Mouse (Mus musculus) thymus, postnatal 10 days (tissue): ENCODE data around the gene Steap1.

Experiments used
- DNase-seq, 2 experiments: peaks; one replicate each; pipeline ENCODE4 v3.0.0; 2021; ENCODE audit warnings: low spot score in 2 of 2

Steap1 gene

GRCm38 (mm10) chr5:5748866-5749682, at the start of gene Steap1:
Steap1 (minus strand) TSS chr5:5749326.
- DNase-seq, result peak; percentile 5 to 63

GRCm38 (mm10) chr5:5787106-5787505, 38.0 kb upstream of the Steap1 start:
- no peak for DNase-seq

DNA sequence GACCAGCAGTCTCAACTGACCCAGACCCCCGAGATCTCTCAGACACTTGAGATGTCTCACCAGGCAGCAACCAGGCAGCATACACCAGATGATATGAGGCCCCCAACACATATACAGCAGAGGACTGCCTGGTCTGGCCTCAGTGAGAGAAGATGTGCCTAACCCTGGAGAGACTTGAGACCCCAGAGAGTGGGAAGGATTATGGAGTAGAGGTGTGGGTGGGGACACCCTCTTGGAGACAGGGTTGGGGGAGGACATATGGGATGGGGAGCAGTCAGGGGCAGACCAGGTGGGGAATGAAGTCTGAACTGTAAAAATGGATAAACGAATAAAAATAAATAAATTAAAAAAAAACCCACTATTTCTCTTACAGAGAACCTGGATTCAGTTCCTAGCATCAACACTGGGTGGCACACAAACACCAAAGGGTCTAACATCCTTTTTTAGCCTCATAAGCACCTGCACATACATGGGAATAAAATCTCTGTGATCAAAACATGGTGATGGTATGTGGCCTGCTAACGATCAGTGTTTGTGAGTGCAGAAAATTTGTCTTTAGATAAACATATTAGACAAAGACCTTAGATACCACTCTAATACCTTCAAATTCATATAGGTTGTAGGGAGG, 7.4 kb upstream of the Steap1 start:
- no peak for DNase-seq

GRCm38 (mm10) chr5:5755039-5755438, 5.9 kb upstream of the Steap1 start:
- DNase-seq, result peak in 1 of 2 experiments; percentile 33

GRCm38 (mm10) chr5:5749772-5750222, 671 bp upstream of the Steap1 start:
- no peak for DNase-seq

DNA sequence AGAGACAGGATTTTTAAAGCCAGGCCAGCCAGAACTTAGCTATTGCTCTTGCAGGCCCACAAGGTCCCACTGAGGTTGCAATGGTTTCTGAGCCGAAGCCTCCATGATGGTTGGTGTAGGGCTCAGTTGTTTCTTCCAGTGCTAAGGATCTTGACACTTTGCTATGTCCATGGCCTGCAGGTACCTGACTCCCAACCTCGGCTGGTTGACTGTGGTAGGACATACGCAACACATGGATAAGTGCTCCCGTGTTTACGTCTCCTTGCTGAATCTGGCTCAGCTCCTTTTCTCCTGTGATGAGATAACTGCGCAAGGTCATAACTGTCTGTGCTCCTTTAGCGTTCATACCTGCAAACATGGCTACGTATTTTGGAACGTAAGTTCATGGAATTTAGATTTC, 14.7 kb downstream of the Steap1 start:
- DNase-seq, result no peak

GRCm38 (mm10) chr5:5732858-5733257, 16.3 kb downstream of the Steap1 start:
- DNase-seq, result no peak

- no peak for DNase-seq
Measured at GRCm38 (mm10) chr5:5732208-5732607, 16.9 kb downstream of the Steap1 start.

GRCm38 (mm10) chr5:5729904-5730303, 19.2 kb downstream of the Steap1 start:
- no peak for DNase-seq

- DNase-seq, result no peak
Measured at GRCm38 (mm10) chr5:5722217-5722616, 26.9 kb downstream of the Steap1 start.

DNA sequence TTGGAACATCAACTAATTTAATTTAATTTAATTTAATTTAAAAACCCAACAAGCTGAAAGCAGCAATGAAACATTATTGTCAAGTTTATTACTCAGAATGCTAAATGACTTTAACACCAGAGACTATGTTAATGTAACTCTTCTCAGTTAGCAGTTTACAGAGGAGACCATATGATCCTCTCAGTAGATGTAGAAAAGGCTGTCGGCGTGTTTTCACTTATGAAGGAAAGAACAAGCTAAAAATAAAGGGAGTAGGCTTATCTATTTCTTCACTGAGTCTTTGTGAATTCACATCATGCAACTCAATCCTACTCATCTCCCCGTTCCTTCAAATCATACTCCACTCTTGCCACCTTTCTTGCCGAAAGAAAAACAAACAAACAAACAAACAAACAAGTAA, 38.1 kb downstream of the Steap1 start:
- no peak for DNase-seq

DNA sequence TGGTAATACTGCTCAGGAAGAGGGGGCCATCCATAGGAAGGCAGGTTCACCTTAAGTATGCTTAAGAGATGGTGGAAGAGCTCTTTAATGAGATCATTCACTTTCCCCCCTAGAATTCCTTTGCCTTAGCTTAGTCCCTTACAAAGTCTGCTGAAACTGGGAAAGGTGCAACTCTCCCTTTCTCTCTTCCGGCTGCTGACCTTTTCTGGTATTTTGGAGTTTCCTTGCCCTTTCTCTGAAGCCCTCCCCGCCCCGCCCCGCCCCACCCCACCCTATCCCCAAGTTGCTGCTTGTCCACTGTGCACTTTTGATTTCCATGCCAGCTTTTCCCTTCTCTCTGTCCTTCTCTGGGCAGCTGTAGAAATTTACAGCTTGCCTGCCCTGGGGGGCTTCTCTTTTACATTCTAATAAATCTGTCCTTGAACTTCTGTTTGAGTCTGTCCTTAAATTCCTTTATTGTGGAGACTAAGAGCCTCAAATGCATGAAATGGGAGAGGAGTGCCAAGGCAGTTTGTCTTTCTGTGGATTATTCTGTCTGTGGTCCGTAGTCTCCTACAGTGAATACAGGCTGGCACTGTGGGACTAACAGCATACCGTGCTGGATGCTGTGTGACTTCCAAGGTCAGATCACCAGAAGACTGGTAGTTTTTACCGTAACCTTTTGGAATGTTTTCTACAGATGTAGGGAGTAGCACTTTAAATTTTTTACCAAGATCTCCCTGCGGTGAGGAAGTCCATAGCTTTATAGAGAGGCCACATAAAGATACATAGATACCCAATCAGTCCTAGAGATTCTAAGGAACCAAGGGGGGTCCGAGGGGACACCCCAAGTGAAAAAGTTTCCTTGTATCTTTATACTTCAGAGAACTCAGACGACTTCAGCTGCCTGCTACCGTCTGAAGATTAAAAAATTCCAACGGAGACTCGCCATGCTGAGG, 41.5 kb downstream of the Steap1 start:
- DNase-seq, result no peak

DNA sequence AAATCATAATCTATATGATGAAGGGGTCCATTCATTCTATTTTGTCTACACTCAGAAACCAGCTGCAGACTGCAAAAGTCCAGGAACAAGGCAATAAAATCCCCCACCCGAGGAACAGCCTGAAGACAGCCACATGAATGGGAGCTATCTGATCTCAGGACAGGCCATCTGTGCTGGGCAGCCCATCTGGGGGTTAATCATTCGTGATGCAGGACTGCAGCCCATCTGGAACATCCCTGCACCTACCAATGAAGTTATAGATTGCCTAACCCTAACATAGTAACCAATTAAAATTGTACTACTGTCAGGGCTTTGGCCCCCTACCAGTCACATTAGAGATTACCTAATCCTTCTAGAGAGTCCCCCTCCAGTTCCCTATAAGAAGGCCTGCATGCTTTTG, 44.1 kb downstream of the Steap1 start:
- no peak for DNase-seq

DNA sequence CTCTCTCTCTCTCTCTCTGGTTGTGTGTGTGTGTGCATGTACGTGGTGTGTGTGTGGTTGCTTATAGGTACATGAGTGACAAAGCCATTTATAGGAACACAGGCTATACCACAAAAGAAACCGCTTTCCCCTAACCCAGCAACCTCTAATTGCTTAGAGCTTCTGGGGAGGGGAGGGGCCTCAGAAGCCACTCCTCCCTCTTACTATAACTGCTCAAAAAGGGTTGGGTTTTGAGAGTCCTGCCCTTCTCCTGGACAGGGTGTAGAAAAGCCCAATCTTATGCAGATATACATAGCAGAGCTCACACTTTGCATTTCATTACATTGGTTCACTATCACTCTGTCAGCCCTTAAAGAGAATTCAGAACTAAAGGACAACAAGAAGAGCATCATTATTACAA, 48.7 kb downstream of the Steap1 start:
- no peak for DNase-seq

- no peak for DNase-seq
Measured at GRCm38 (mm10) chr5:5698830-5699229, 50.3 kb downstream of the Steap1 start.

DNA sequence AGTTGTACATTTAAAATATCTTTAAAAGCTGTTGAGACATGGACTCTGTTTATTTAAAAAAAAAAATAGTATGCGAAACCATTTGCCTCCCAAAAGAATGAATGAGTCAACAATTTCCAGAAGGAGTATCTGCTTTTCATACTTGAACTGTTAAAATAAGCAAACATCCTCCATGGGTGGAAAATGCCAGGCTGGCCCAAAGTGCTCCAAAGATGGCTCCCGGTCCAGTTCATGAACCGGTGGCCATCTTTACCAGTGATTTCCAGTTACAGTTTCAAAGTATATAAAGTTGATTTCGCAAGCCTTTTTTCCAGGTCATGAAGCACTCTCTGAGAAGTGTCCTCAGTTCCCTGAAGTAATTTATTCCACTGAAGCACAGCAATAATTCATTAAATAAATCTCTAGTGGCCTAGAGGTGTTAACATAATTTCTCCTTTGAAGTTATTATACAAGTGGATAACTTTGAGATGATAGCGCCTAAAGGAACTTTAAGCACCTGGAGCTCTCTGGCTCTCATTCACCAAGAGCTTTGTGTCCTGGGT, 53.7 kb downstream of the Steap1 start:
- no peak for DNase-seq

- no peak for DNase-seq
Measured at GRCm38 (mm10) chr5:5693956-5694653, 55.0 kb downstream of the Steap1 start, which contains the start of gene Steap2. Steap2 (minus strand) TSS chr5:5694578.

DNA sequence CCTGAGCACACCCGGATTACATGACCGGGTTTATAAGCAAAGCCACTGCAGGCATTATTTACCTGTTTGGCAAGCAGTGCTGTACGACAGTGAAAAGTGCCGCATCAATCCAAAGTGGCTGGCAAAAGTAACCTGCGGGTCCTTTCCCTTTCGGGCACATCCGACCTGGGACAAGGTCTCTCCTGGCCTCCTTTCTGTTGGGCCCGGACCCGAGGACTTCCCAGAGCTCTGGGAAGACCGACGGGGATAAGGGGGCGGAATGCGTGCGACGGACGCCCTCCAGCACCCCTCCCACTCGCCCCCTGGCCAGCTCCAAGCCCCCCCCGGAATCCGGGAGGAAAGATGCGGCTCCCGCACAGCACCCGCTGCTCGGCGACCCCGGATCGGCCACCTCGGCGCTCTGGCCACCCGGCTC, 55.6 kb downstream of the Steap1 start:
- no peak for DNase-seq

DNA sequence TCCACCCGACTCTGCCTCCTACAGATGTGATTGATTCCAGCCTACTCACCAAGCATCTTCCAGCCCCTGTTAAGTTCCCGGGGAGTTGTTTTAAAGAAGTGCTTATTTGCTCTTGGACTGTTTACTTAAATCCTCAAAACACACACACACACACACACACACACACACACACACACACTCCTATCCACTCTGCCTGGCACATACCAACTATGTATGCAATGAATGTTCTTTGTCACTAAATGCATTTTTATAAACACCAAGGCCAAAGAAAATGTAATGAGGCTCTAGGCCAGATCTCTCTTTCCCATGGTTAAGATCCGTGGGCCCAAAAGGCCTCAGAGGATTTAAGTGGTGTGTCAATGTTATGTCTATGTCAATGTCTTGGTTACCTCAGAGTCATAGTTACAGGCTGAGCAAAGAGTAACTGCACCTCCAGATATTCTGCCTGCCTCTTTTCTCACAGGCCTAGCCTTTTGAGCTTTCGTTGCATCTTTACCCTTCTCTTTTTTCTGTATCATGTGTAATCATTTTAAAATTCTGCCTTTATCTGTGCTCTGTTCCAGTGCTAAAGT, 56.9 kb downstream of the Steap1 start:
- DNase-seq, result no peak

DNA sequence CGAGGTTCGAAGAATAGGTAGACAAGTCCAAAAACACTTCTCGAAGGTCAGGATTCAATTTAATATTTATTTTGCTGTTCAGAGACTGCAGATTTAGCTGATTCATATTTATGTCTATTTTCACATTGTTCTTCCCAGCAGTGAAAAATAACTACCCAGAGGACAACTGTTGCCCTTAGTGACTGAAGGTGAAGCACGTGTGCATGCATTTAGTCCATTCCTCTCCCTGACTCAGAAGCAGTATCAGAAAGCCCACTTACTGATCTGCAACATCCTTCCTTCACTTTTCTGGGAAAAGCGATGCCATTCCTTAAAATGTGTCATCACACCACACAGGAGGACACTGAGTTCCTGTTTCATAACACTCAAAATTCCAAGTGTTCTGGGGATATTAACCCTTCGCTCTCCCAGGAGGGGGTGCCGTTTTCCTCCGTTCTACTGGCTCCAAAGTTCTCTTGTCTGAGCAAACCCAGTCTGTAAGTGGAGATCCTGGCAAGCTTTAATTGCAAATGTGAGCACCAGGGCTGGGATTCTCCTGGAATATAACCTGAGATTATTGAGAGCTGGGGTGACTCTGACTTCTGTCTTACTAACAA, 60.1 kb downstream of the Steap1 start:
- no peak for DNase-seq
